Mouse (Mus musculus): Measurements from ENCODE around the gene Tnfrsf11a.

DNA sequence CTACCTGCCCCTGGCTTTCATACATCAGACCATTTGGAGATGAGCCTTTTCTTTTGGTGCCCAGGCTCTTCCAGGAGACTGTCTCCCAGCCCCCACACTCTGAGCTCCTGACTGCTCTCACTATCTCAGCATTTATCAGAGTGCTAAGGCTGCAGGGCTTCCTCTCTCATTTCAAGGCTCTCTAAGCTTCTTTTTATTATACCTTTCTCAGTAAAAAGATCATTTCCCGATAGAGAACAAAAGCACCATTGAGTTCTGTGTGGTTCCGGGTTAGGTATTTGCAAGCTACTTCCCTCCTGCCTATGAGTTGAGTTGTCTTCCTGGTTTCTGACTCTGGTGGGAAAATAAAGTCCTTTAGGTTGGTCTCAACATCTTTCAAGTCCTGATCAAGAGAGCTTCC is 103.0 kb downstream of the Tnfrsf11a start:
- TF ChIP-seq CTCF (IDR thresholded peaks at IDR 0.05; ENCODE audit: low read depth, low read length) (no peak), GATA1 (IDR thresholded peaks at IDR 0.05; ENCODE audit: borderline replicate concordance, low read length) (no peak), POLR2AphosphoS5 (IDR thresholded peaks at IDR 0.05; ENCODE audit: insufficient replicate concordance, low read depth, low read length) (no peak), TAL1 (conservative IDR thresholded peaks at IDR 0.05; ENCODE audit: low read depth, low read length) (no peak)
